In genomic region chr11:69443328-69443727, GRCm38 (mm10) we compare ENCODE assay signal across 9 mouse cellular contexts. TPM values are rescaled to one million over a fixed set of nuclear protein-coding genes. Genes with fewer than 3 reads are reported as not detected.
DNase-seq lines count a peak whose midpoint lies in the region; ATAC-seq and TF ChIP-seq lines count a peak whose summit lies in the region.
"Had no signal": no experiment of that assay in that cellular context is flagged by ENCODE, and none has a peak within 500 bp of the region (broad histone marks: within the 10 kb centered on the region; RNA-seq: fewer than 3 reads in every experiment).

No protein-coding gene starts in this region.

- peak; percentile 49; the same call in 1 of the 2 replicates for ATAC-seq in kidney, postnatal 0 days (replicated peaks; ENCODE audit: low FRiP score, low read depth)
- ATAC-seq in stomach, embryonic 16.5 days (ENCODE audit: insufficient read depth, low FRiP score): peak; percentile 90; the same call in 1 of the 2 replicates
- no peak for ATAC-seq in midbrain, embryonic 16.5 days

- no peaks in the 10 kb centered on the region for H3K27me3 ChIP-seq in kidney, postnatal 0 days (ENCODE audit: insufficient read depth, low read length)
- H3K27me3 ChIP-seq in embryonic facial prominence, embryonic 10.5 days (replicated peaks; ENCODE audit: low read depth, poor library complexity, severe bottlenecking): no peaks in the 10 kb centered on the region
- no peaks in the 10 kb centered on the region for H3K27me3 ChIP-seq in stomach, embryonic 16.5 days (ENCODE audit: control insufficient read depth, insufficient read depth, low read length)
- no peaks in the 10 kb centered on the region for H3K27me3 ChIP-seq in midbrain, embryonic 16.5 days (ENCODE audit: control insufficient read depth, insufficient read depth, low read depth, low read length)

- intact Hi-C loops in left cerebral cortex, postnatal 14 days (cut with DNase I): no loop called here

- no peak overlapping the region for H3K9ac ChIP-seq in kidney, postnatal 0 days (ENCODE audit: low read depth, low read length)
- no peak overlapping the region for H3K9ac ChIP-seq in stomach, embryonic 16.5 days (ENCODE audit: low read length)
- no peak overlapping the region for H3K9ac ChIP-seq in midbrain, embryonic 16.5 days (ENCODE audit: low read depth, low read length)

- 22% methylated on average over 5 of the region's 5 CpGs for WGBS in kidney, postnatal 0 days
- 38% methylated on average over 5 of the region's 5 CpGs for WGBS in embryonic facial prominence, embryonic 10.5 days
- 12% methylated on average over 5 of the region's 5 CpGs for WGBS in stomach, embryonic 16.5 days
- 54% methylated on average over 5 of the region's 5 CpGs for WGBS in midbrain, embryonic 16.5 days

- peak; percentile 69 for DNase-seq in kidney, postnatal 0 days (ENCODE audit: low spot score)
- DNase-seq in kidney, adult 11 months: no peak
- DNase-seq in embryonic facial prominence, embryonic 10.5 days (ENCODE audit: low spot score): peak; percentile 19
- peak; percentile 13 to 27 for DNase-seq in kidney, postnatal 36 days
- no peak for DNase-seq in T-cell, adult 2 months (ENCODE audit: low spot score)
- DNase-seq in left cerebral cortex, postnatal 14 days (ENCODE audit: low spot score in 2 of 2): no peak
- DNase-seq: thymus, adult 18-20 months had no signal

- no peak overlapping the region for H3K27ac ChIP-seq in kidney, postnatal 0 days
- no peak overlapping the region for H3K27ac ChIP-seq in embryonic facial prominence, embryonic 10.5 days (replicated peaks)
- H3K27ac ChIP-seq in stomach, embryonic 16.5 days (ENCODE audit: low read length): peak overlapping the region; percentile 71
- no peak overlapping the region for H3K27ac ChIP-seq in midbrain, embryonic 16.5 days (ENCODE audit: low read length)

- no peaks in the 10 kb centered on the region for H3K36me3 ChIP-seq in kidney, postnatal 0 days (ENCODE audit: insufficient read depth, low read length)
- no peaks in the 10 kb centered on the region for H3K36me3 ChIP-seq in embryonic facial prominence, embryonic 10.5 days (replicated peaks)
- no peaks in the 10 kb centered on the region for H3K36me3 ChIP-seq in stomach, embryonic 16.5 days (ENCODE audit: control insufficient read depth, insufficient read depth, low read length)
- no peaks in the 10 kb centered on the region for H3K36me3 ChIP-seq in midbrain, embryonic 16.5 days (ENCODE audit: control insufficient read depth, insufficient read depth, low read length)

- no peak overlapping the region for H3K4me3 ChIP-seq in kidney, postnatal 0 days (replicated peaks; ENCODE audit: low read depth, low read length)
- no peak overlapping the region for H3K4me3 ChIP-seq in embryonic facial prominence, embryonic 10.5 days
- H3K4me3 ChIP-seq in stomach, embryonic 16.5 days (replicated peaks; ENCODE audit: low read length): no peak overlapping the region
- no peak overlapping the region for H3K4me3 ChIP-seq in midbrain, embryonic 16.5 days (ENCODE audit: low read depth, low read length)

- H3K4me1 ChIP-seq in kidney, postnatal 0 days (replicated peaks; ENCODE audit: insufficient read depth, low read length): no peaks in the 10 kb centered on the region
- peaks cover 7% of the 10 kb centered on the region for H3K4me1 ChIP-seq in embryonic facial prominence, embryonic 10.5 days
- H3K4me1 ChIP-seq in stomach, embryonic 16.5 days (ENCODE audit: control insufficient read depth, insufficient read depth, low read length): peaks cover 12% of the 10 kb centered on the region
- peaks cover 2% of the 10 kb centered on the region; the same call in 1 of the 2 replicates for H3K4me1 ChIP-seq in midbrain, embryonic 16.5 days (ENCODE audit: control insufficient read depth, insufficient read depth, low read length)

- no peak overlapping the region for H3K4me2 ChIP-seq in kidney, postnatal 0 days (ENCODE audit: low read length)
- no peak overlapping the region for H3K4me2 ChIP-seq in stomach, embryonic 16.5 days (ENCODE audit: low read depth, low read length)
- H3K4me2 ChIP-seq in midbrain, embryonic 16.5 days (ENCODE audit: low read length): no peak overlapping the region

- no peak for TF ChIP-seq CTCF in kidney, postnatal 0 days (IDR thresholded peaks at IDR 0.05; ENCODE audit: low read depth)

- no peaks in the 10 kb centered on the region for H3K9me3 ChIP-seq in kidney, postnatal 0 days (replicated peaks; ENCODE audit: low read length)
- no peaks in the 10 kb centered on the region for H3K9me3 ChIP-seq in embryonic facial prominence, embryonic 10.5 days
- no peaks in the 10 kb centered on the region for H3K9me3 ChIP-seq in stomach, embryonic 16.5 days (replicated peaks; ENCODE audit: control insufficient read depth, low read length)
- H3K9me3 ChIP-seq in midbrain, embryonic 16.5 days (replicated peaks; ENCODE audit: control insufficient read depth, low read length, poor library complexity, severe bottlenecking): no peaks in the 10 kb centered on the region

RNA-seq across cellular contexts. Expression of gene Kdm6b, which starts 29.9 kb away (rescaled TPM):
- polyA plus RNA-seq in kidney, postnatal 0 days (2015; fragmentation: Nextera tagmentation; extraction: Ambion mirVana): 23.2 and 26.8 TPM in 2 replicates
- polyA plus RNA-seq in embryonic facial prominence, embryonic 10.5 days (2016; fragmentation: Nextera tagmentation; extraction: Ambion mirVana): 39.8 and 39.9 TPM in 2 replicates
- 21.2 and 21.4 TPM in 2 replicates for polyA plus RNA-seq in stomach, embryonic 16.5 days (2015; fragmentation: Nextera tagmentation; extraction: Ambion mirVana)
- 36.4 and 39.0 TPM in 2 replicates for polyA plus RNA-seq in midbrain, embryonic 16.5 days (2015; fragmentation: Nextera tagmentation; extraction: Ambion mirVana)
- 10 to 100 TPM; 33.0 to 33.3 TPM for total RNA-seq in left cerebral cortex, postnatal 14 days (2021)

RNA-seq across cellular contexts. Expression of gene Tmem88, which starts 45.3 kb away (rescaled TPM):
- polyA plus RNA-seq in kidney, postnatal 0 days (2015; fragmentation: Nextera tagmentation; extraction: Ambion mirVana): 55.5 and 61.3 TPM in 2 replicates
- 19.8 and 23.1 TPM in 2 replicates for polyA plus RNA-seq in embryonic facial prominence, embryonic 10.5 days (2016; fragmentation: Nextera tagmentation; extraction: Ambion mirVana)
- 26.4 and 28.7 TPM in 2 replicates for polyA plus RNA-seq in stomach, embryonic 16.5 days (2015; fragmentation: Nextera tagmentation; extraction: Ambion mirVana)
- 5.2 and 5.9 TPM in 2 replicates for polyA plus RNA-seq in midbrain, embryonic 16.5 days (2015; fragmentation: Nextera tagmentation; extraction: Ambion mirVana)
- 1 to 10 TPM; 2.6 to 2.9 TPM for total RNA-seq in left cerebral cortex, postnatal 14 days (2021)

RNA-seq across cellular contexts. Expression of gene Cyb5d1, which starts 47.9 kb away (rescaled TPM):
- 16.6 and 19.8 TPM in 2 replicates for polyA plus RNA-seq in kidney, postnatal 0 days (2015; fragmentation: Nextera tagmentation; extraction: Ambion mirVana)
- 49.3 and 50.2 TPM in 2 replicates for polyA plus RNA-seq in embryonic facial prominence, embryonic 10.5 days (2016; fragmentation: Nextera tagmentation; extraction: Ambion mirVana)
- polyA plus RNA-seq in stomach, embryonic 16.5 days (2015; fragmentation: Nextera tagmentation; extraction: Ambion mirVana): 29.4 TPM in 2 replicates
- 27.1 and 28.9 TPM in 2 replicates for polyA plus RNA-seq in midbrain, embryonic 16.5 days (2015; fragmentation: Nextera tagmentation; extraction: Ambion mirVana)
- 10 to 100 TPM; 36.8 to 42.0 TPM for total RNA-seq in left cerebral cortex, postnatal 14 days (2021)

RNA-seq across cellular contexts. Expression of gene Naa38, which starts 48.0 kb away (rescaled TPM):
- 183 and 198 TPM in 2 replicates for polyA plus RNA-seq in kidney, postnatal 0 days (2015; fragmentation: Nextera tagmentation; extraction: Ambion mirVana)
- 136 and 137 TPM in 2 replicates for polyA plus RNA-seq in embryonic facial prominence, embryonic 10.5 days (2016; fragmentation: Nextera tagmentation; extraction: Ambion mirVana)
- polyA plus RNA-seq in stomach, embryonic 16.5 days (2015; fragmentation: Nextera tagmentation; extraction: Ambion mirVana): 144 and 148 TPM in 2 replicates
- polyA plus RNA-seq in midbrain, embryonic 16.5 days (2015; fragmentation: Nextera tagmentation; extraction: Ambion mirVana): 86.2 and 89.6 TPM in 2 replicates
- total RNA-seq in left cerebral cortex, postnatal 14 days (2021): 100 to 1,000 TPM in 1 of 2 experiments, 10 to 100 TPM in 1; 92.0 to 106 TPM

Comparison
In these comparisons a context has a peak if more than half of its experiments do, and no peak if none do; other contexts are left out.
1. DNase-seq: peak in kidney, postnatal 0 days (single experiment), embryonic facial prominence, embryonic 10.5 days (single experiment) and kidney, postnatal 36 days (2 of 2); none in kidney, adult 11 months (single experiment), T-cell, adult 2 months (single experiment) and left cerebral cortex, postnatal 14 days (0 of 2).